Mouse (Mus musculus) central nervous system, embryonic 11.5 days (tissue): ENCODE results near the gene Zbtb46. TPM values are rescaled to one million over a fixed set of nuclear protein-coding genes. Genes with fewer than 3 reads are reported as not detected.

ENCODE experiments used
- polyA plus RNA-seq: library from polyadenylated mRNA; depleted of rRNA; stranded (reverse); fragments of >200 nt; gene quantifications from 2 replicates; pipeline ENCODE4 v1.2.3, GENCODE M21; 2012; rRNA removed

Zbtb46 gene
- 11.8 and 16.4 TPM in 2 replicates for polyA plus RNA-seq

GRCm38 (mm10) chr2:181459153-181459672 lies at the start of gene Zbtb46:
Gene Zbtb46 (minus strand): TSS chr2:181459426.

GRCm38 (mm10) chr2:181496831-181497547 lies 37.8 kb upstream of the Zbtb46 start, which contains the start of gene Tpd52l2:
Gene Tpd52l2 (plus strand): TSS chr2:181497142.

DNA sequence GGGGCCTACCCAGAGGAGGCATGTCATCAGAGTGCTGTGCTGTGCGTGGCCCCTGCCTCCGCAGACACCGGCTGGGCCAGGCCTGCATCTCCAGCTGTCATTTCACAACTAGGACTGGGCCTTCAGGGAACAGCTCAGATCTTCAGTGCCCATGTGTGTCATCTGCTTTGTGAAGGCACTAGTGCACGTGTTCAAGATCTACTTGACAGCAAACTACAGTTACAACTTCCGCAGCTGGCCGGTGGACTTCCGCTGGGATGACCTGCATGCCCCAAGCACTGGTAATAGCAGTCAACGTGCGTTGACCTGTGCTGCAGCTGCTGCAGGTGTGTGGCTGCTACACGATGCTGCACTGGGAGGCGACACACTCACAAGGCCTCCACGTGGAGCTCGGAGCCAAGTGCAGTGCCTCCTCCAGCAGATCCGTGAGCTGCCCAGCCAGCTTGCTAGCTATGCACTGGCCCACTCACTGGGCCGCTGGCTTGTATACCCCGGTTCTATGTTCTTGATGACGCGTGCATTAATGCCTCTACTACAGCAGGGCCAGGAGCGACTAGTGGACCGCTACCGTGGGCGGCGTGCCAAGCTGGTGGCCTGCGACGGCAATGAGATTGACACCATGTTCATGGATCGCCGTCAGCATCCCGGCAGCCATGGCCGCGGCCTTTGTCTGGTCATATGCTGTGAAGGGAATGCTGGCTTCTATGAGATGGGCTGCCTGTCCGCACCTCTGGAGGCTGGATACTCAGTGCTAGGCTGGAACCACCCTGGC lies 34.1 kb upstream of the Zbtb46 start, which contains the start of gene Abhd16b:
Gene Abhd16b (plus strand): TSS at position 51 of the 772 bp plus-strand sequence.

GRCm38 (mm10) chr2:181379778-181380177 lies 79.4 kb downstream of the Zbtb46 start, which contains the start of gene Lime1:
Gene Lime1 (plus strand): TSS chr2:181380078.

DNA sequence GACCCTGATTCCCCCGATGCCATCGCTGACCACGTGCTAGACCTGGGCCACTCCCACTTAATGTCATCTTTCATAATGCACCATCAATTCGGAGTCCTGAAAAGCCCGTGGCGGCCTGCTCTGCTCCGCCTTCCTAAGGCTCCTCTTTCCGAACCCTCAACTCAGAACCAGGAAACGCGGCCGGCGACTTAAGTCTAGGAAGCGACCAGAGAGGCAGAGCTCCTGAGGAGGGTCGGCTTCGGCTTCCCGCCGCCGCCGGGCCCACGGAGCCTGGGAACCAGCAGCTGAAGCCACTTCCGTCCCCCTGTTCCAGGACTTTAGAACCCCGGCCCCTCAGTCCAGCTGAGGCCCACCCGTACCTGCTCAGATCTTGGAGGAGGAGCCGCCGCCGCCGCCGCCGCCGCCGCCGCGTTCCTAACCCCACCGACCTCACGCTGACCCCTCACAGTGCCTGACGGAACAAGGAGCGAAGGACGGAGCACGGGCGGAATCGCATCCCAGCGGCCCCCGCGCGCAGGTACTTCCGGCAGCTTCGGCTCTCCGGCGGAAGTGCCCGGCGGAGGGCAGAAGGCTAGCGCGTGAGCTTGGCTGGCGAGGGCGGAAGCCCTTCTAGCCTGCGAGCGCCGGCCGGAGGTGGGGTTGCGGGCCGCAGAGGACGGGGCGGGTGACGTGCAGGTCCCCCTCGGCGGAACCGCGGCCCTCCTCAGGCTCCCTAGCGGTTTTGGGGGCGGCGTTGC lies 94.2 kb downstream of the Zbtb46 start, which contains the start of the genes Zgpat and Arfrp1:
Gene Zgpat (plus strand): TSS at position 69 of the 737 bp plus-strand sequence.
Gene Arfrp1 (minus strand): TSS at position 545 of the 737 bp plus-strand sequence.

Other genes with a start within 250 kb of the Zbtb46 start
- 0.05 and 0.17 TPM in 2 replicates for gene Srms, start 246.2 kb downstream of the Zbtb46 start, polyA plus RNA-seq
- gene Fndc11, start 239.4 kb downstream of the Zbtb46 start, polyA plus RNA-seq = 0.13 and 0.20 TPM in 2 replicates
- 1.7 and 2.9 TPM in 2 replicates for gene Helz2, start 217.4 kb downstream of the Zbtb46 start, polyA plus RNA-seq
- gene Gmeb2, start 171.4 kb downstream of the Zbtb46 start, polyA plus RNA-seq = 21.5 and 33.3 TPM in 2 replicates
- 166 and 354 TPM in 2 replicates for gene Stmn3, start 144.9 kb downstream of the Zbtb46 start, polyA plus RNA-seq
- 98.4 and 116 TPM in 2 replicates for gene Rtel1, start 139.7 kb downstream of the Zbtb46 start, polyA plus RNA-seq
- 63.2 and 85.0 TPM in 2 replicates for gene Zgpat, start 94.5 kb downstream of the Zbtb46 start, polyA plus RNA-seq
- 86.3 and 95.1 TPM in 2 replicates for gene Arfrp1, start 94.0 kb downstream of the Zbtb46 start, polyA plus RNA-seq
- gene Lime1, start 79.3 kb downstream of the Zbtb46 start, polyA plus RNA-seq = 38.4 and 60.0 TPM in 2 replicates
- gene Abhd16b, start 33.8 kb upstream of the Zbtb46 start, polyA plus RNA-seq = not detected in 2 replicates
- gene Tpd52l2, start 37.7 kb upstream of the Zbtb46 start, polyA plus RNA-seq = 137 and 215 TPM in 2 replicates
- gene Dnajc5, start 61.1 kb upstream of the Zbtb46 start, polyA plus RNA-seq = 72.3 and 86.8 TPM in 2 replicates
- gene Uckl1, start 125.5 kb upstream of the Zbtb46 start, polyA plus RNA-seq = 59.6 and 92.4 TPM in 2 replicates
- gene Prpf6, start 132.4 kb upstream of the Zbtb46 start, polyA plus RNA-seq = 50.4 and 77.7 TPM in 2 replicates
- gene Zfp512b, start 133.4 kb upstream of the Zbtb46 start, polyA plus RNA-seq = 86.1 and 97.7 TPM in 2 replicates
- 27.2 and 38.4 TPM in 2 replicates for gene Samd10, start 139.8 kb upstream of the Zbtb46 start, polyA plus RNA-seq
- gene Gm29797, start 197.6 kb upstream of the Zbtb46 start, polyA plus RNA-seq = 0.22 and 0.30 TPM in 2 replicates
- 12.0 and 20.4 TPM in 2 replicates for gene Sox18, start 212.2 kb upstream of the Zbtb46 start, polyA plus RNA-seq
- 43.7 and 63.4 TPM in 2 replicates for gene Tcea2, start 220.9 kb upstream of the Zbtb46 start, polyA plus RNA-seq
- gene Rgs19, start 234.6 kb upstream of the Zbtb46 start, polyA plus RNA-seq = 42.2 and 74.8 TPM in 2 replicates
- not detected in 2 replicates for gene Lkaaear1, start 239.0 kb upstream of the Zbtb46 start, polyA plus RNA-seq